ENCODE assay signal across 21 mouse cellular contexts in genomic region chr6:5095365-5095973, GRCm38 (mm10).
DNase-seq lines count a peak whose midpoint lies in the region; ATAC-seq and TF ChIP-seq lines count a peak whose summit lies in the region.
"Had no signal": no experiment of that assay in that cellular context is flagged by ENCODE, and none has a peak within 500 bp of the region (broad histone marks: within the 10 kb centered on the region; RNA-seq: fewer than 3 reads in every experiment).

No protein-coding gene starts in this region.

- no peaks in the 10 kb centered on the region for H3K79me2 ChIP-seq in heart, adult 2 months (replicated peaks; ENCODE audit: control insufficient read depth, insufficient read depth, low read length)

- intact Hi-C loops in heart, adult 2 months (cut with DNase I) = loop anchor here (10.0 kb wide), 1 partner anchor 1091 kb away; the partner anchor contains the start of gene Gng11

- H3K9me3 ChIP-seq in hindbrain, embryonic 15.5 days = no peaks in the 10 kb centered on the region
- no peaks in the 10 kb centered on the region for H3K9me3 ChIP-seq in limb, embryonic 12.5 days
- H3K9me3 ChIP-seq in neural tube, embryonic 13.5 days = no peaks in the 10 kb centered on the region
- H3K9me3 ChIP-seq: embryonic facial prominence, embryonic 15.5 days; forebrain, embryonic 10.5 days; heart, embryonic 12.5 days; stomach, embryonic 15.5 days had no signal

- WGBS in hindbrain, embryonic 15.5 days = 76% methylated on average over 9 of the region's 9 CpGs
- 75% methylated on average over 9 of the region's 9 CpGs for WGBS in limb, embryonic 12.5 days
- 62% methylated on average over 9 of the region's 9 CpGs for WGBS in neural tube, embryonic 13.5 days
- 93% methylated on average over 9 of the region's 9 CpGs for WGBS in heart, adult 2 months

- H3K27me3 ChIP-seq in hindbrain, embryonic 15.5 days = no peaks in the 10 kb centered on the region
- H3K27me3 ChIP-seq in limb, embryonic 12.5 days = no peaks in the 10 kb centered on the region
- H3K27me3 ChIP-seq in neural tube, embryonic 13.5 days = no peaks in the 10 kb centered on the region
- H3K27me3 ChIP-seq in heart, adult 2 months (ENCODE audit: control insufficient read depth, insufficient read depth, low read length) = no peaks in the 10 kb centered on the region
- H3K27me3 ChIP-seq: embryonic facial prominence, embryonic 15.5 days; heart, embryonic 12.5 days; stomach, embryonic 15.5 days had no signal

- no peaks in the 10 kb centered on the region for H3K4me1 ChIP-seq in hindbrain, embryonic 15.5 days (replicated peaks)
- peaks cover 40% of the 10 kb centered on the region for H3K4me1 ChIP-seq in limb, embryonic 12.5 days (replicated peaks)
- H3K4me1 ChIP-seq in neural tube, embryonic 13.5 days (replicated peaks) = peaks cover 21% of the 10 kb centered on the region
- H3K4me1 ChIP-seq in heart, adult 2 months (ENCODE audit: control insufficient read depth, insufficient read depth, low read length) = peaks cover 8% of the 10 kb centered on the region
- H3K4me1 ChIP-seq: embryonic facial prominence, embryonic 15.5 days had no signal

- peak; percentile 82 for DNase-seq in heart, adult 11 months
- no peak for DNase-seq in heart, adult 9 months (ENCODE audit: low spot score in 2 of 2)
- DNase-seq in heart, adult 2 months = no peak
- DNase-seq in cerebellum, postnatal 10 days = no peak
- DNase-seq: cerebellum, adult 9-10 months; forebrain, postnatal 0 days; kidney, adult 8-10 months; kidney, postnatal 14 days; layer of hippocampus, postnatal 36 days; liver, postnatal 0 days; lung, postnatal 10 days; right cerebral cortex, postnatal 25 days; thymus, adult 18-20 months had no signal

- no peak for TF ChIP-seq POLR2A in heart, adult 2 months (IDR thresholded peaks at IDR 0.05; ENCODE audit: insufficient read depth, low read depth, low read length)

- no peaks in the 10 kb centered on the region for H3K36me3 ChIP-seq in hindbrain, embryonic 15.5 days
- no peaks in the 10 kb centered on the region for H3K36me3 ChIP-seq in limb, embryonic 12.5 days
- no peaks in the 10 kb centered on the region for H3K36me3 ChIP-seq in neural tube, embryonic 13.5 days
- H3K36me3 ChIP-seq in heart, adult 2 months (ENCODE audit: control insufficient read depth, insufficient read depth, low read length) = no peaks in the 10 kb centered on the region; the same call in 1 of the 2 replicates
- H3K36me3 ChIP-seq: embryonic facial prominence, embryonic 15.5 days; forebrain, embryonic 10.5 days; heart, embryonic 12.5 days; stomach, embryonic 15.5 days had no signal

- no peak overlapping the region for H3K4me2 ChIP-seq in hindbrain, embryonic 15.5 days
- no peak overlapping the region for H3K4me2 ChIP-seq in limb, embryonic 12.5 days
- no peak overlapping the region for H3K4me2 ChIP-seq in neural tube, embryonic 13.5 days
- H3K4me2 ChIP-seq: embryonic facial prominence, embryonic 15.5 days; heart, embryonic 12.5 days; stomach, embryonic 15.5 days had no signal

- no peak for TF ChIP-seq EP300 in heart, adult 2 months (IDR thresholded peaks at IDR 0.05; ENCODE audit: insufficient read depth, low read depth, low read length)

- H3K27ac ChIP-seq in hindbrain, embryonic 15.5 days (replicated peaks) = no peak overlapping the region
- H3K27ac ChIP-seq in limb, embryonic 12.5 days = peak overlapping the region; percentile 60; the same call in 1 of the 2 replicates
- H3K27ac ChIP-seq in neural tube, embryonic 13.5 days (replicated peaks) = peak overlapping the region; percentile 72
- H3K27ac ChIP-seq in heart, adult 2 months = no peak overlapping the region
- H3K27ac ChIP-seq: embryonic facial prominence, embryonic 15.5 days; forebrain, embryonic 10.5 days; layer of hippocampus, adult 2 months; stomach, embryonic 15.5 days had no signal

- TF ChIP-seq CTCF in heart, adult 2 months (IDR thresholded peaks at IDR 0.05) = no peak

- peak; percentile 66; the same call in 1 of the 2 replicates for ATAC-seq in hindbrain, embryonic 15.5 days (ENCODE audit: low FRiP score, low read depth)
- no peak for ATAC-seq in limb, embryonic 12.5 days (ENCODE audit: insufficient number of reproducible peaks, insufficient read depth, low FRiP score, low TSS enrichment, low read depth)
- peak; percentile 85 for ATAC-seq in neural tube, embryonic 13.5 days (ENCODE audit: low read depth)
- ATAC-seq: forebrain, postnatal 0 days; liver, postnatal 0 days had no signal

- no peak overlapping the region for H3K4me3 ChIP-seq in hindbrain, embryonic 15.5 days
- H3K4me3 ChIP-seq in limb, embryonic 12.5 days (replicated peaks) = no peak overlapping the region
- H3K4me3 ChIP-seq in neural tube, embryonic 13.5 days = no peak overlapping the region
- H3K4me3 ChIP-seq in heart, adult 2 months = no peak overlapping the region
- H3K4me3 ChIP-seq: embryonic facial prominence, embryonic 15.5 days; forebrain, embryonic 10.5 days; heart, embryonic 12.5 days; layer of hippocampus, adult 2 months; stomach, embryonic 15.5 days had no signal

- no peak overlapping the region for H3K9ac ChIP-seq in hindbrain, embryonic 15.5 days
- no peak overlapping the region for H3K9ac ChIP-seq in limb, embryonic 12.5 days (replicated peaks)
- H3K9ac ChIP-seq in neural tube, embryonic 13.5 days = no peak overlapping the region
- H3K9ac ChIP-seq in heart, adult 2 months (ENCODE audit: low read depth, low read length) = no peak overlapping the region
- H3K9ac ChIP-seq: embryonic facial prominence, embryonic 15.5 days; forebrain, postnatal 0 days; heart, embryonic 12.5 days; liver, postnatal 0 days; stomach, embryonic 15.5 days had no signal

Comparison
In these comparisons a context has a peak if more than half of its experiments do, and no peak if none do; other contexts are left out.
1. H3K27ac ChIP-seq: peak in limb, embryonic 12.5 days (single experiment) and neural tube, embryonic 13.5 days (single experiment); none in hindbrain, embryonic 15.5 days (single experiment) and heart, adult 2 months (single experiment).